Mouse (Mus musculus) left cerebral cortex, adult 8-10 months (tissue): ENCODE data around the gene Rgs7. TPM values are rescaled to one million over a fixed set of nuclear protein-coding genes. Genes with fewer than 3 reads are reported as not detected.
A peak's percentile ranks its signal among the peaks of the same experiment; 100 is the strongest.

Experiments used
- DNase-seq, 2 experiments: peaks; one replicate each; pipeline ENCODE4 v3.0.0; 2022; ENCODE audit warnings: low spot score in 2 of 2
- total RNA-seq, 4 experiments: library from RNA; stranded (reverse); gene quantifications; 2 replicates each; pipeline ENCODE4 v1.2.4; 2022

The Rgs7 gene
- total RNA-seq, 4 experiments from 2014 or later: 96.2 to 115 (median 103) TPM

GRCm38 (mm10) chr1:175307604-175308003 is 184.7 kb downstream of the Rgs7 start:
- peak in 1 of 2 experiments; percentile 54 for DNase-seq

- DNase-seq: no peak
These were observed 191.4 kb downstream of the Rgs7 start for GRCm38 (mm10) chr1:175300895-175301294.

- no peak for DNase-seq
These were observed 191.9 kb downstream of the Rgs7 start for GRCm38 (mm10) chr1:175300404-175300803.

GRCm38 (mm10) chr1:175299603-175300397 is 192.5 kb downstream of the Rgs7 start:
- no peak for DNase-seq

GRCm38 (mm10) chr1:175296906-175297305 is 195.4 kb downstream of the Rgs7 start:
- DNase-seq: peak in 1 of 2 experiments; percentile 66

- no peak for DNase-seq
These were observed 202.2 kb downstream of the Rgs7 start for GRCm38 (mm10) chr1:175290072-175290471.

GRCm38 (mm10) chr1:175262341-175262740 is 230.0 kb downstream of the Rgs7 start:
- DNase-seq: no peak

GRCm38 (mm10) chr1:175259374-175259773 is 232.9 kb downstream of the Rgs7 start:
- DNase-seq: no peak

- no peak for DNase-seq
These were observed 237.1 kb downstream of the Rgs7 start for GRCm38 (mm10) chr1:175255224-175255623.

- DNase-seq: no peak
These were observed 237.6 kb downstream of the Rgs7 start for GRCm38 (mm10) chr1:175254724-175255123.

- no peak for DNase-seq
These were observed 250.2 kb downstream of the Rgs7 start for GRCm38 (mm10) chr1:175242135-175242534.

- no peak for DNase-seq
These were observed 252.2 kb downstream of the Rgs7 start for GRCm38 (mm10) chr1:175240137-175240536.

GRCm38 (mm10) chr1:175221593-175222500 is 270.5 kb downstream of the Rgs7 start:
- DNase-seq: no peak

- DNase-seq: no peak
These were observed 272.7 kb downstream of the Rgs7 start for GRCm38 (mm10) chr1:175219563-175219962.

- no peak for DNase-seq
These were observed 285.3 kb downstream of the Rgs7 start for GRCm38 (mm10) chr1:175207004-175207403.

GRCm38 (mm10) chr1:175205633-175206032 is 286.7 kb downstream of the Rgs7 start:
- DNase-seq: no peak

- no peak for DNase-seq
These were observed 288.8 kb downstream of the Rgs7 start for GRCm38 (mm10) chr1:175203544-175203943.

GRCm38 (mm10) chr1:175202902-175203301 is 289.4 kb downstream of the Rgs7 start:
- no peak for DNase-seq

- no peak for DNase-seq
These were observed 293.4 kb downstream of the Rgs7 start for GRCm38 (mm10) chr1:175198881-175199280.

- no peak for DNase-seq
These were observed 296.5 kb downstream of the Rgs7 start for GRCm38 (mm10) chr1:175195806-175196205.

GRCm38 (mm10) chr1:175188186-175188585 is 304.1 kb downstream of the Rgs7 start:
- DNase-seq: no peak

GRCm38 (mm10) chr1:175185211-175185610 is 307.1 kb downstream of the Rgs7 start:
- DNase-seq: peak in 1 of 2 experiments; percentile 44
